In the genomic region with DNA sequence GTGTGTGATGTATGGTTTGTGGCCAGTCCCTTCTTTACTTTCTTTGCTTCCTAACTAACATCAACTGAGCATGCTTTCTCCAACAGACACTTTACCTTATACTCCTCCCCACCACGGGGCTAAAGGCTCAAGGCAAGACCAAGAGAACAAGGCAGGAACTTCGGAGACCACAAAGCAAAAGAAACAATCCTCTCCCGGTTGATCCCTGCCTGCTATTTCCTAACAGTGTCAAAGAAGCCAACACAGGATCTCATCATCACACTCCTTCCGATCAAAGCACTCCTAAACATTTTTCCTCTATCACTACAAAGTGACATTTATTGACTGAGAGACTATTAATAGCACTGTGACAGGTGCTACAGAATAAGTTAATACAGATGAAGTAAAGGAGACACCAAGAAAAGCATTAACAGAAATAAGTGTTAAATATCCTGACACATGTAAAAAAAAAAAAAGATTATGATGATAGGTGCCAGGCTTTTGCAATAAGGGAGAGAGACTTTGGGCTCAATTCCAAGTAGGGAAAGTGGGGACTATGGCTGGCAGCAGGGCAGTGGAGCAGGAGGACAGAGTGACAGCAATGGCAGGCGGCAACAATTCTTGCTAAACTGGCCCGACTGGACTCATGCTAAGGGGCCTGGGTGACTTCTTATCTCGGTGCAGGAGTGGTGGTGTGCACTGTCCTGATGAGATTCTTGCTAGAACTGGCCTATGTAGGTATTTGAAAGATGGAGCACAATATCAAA, we compare ENCODE assay signal across 11 mouse cellular contexts.
DNase-seq lines count a peak whose midpoint lies in the region; ATAC-seq and TF ChIP-seq lines count a peak whose summit lies in the region.
"Had no signal": no experiment of that assay in that cellular context is flagged by ENCODE, and none has a peak within 500 bp of the region (broad histone marks: within the 10 kb centered on the region; RNA-seq: fewer than 3 reads in every experiment).

No protein-coding gene starts in this region.

- peak; percentile 68 for ATAC-seq in G1E (ENCODE audit: extremely low read depth, insufficient number of reproducible peaks, low FRiP score, poor library complexity, severe bottlenecking)
- ATAC-seq in heart, postnatal 0 days (ENCODE audit: insufficient read depth, low read depth), result no peak; the same call in 1 of the 2 replicates
- peak; percentile 68 for ATAC-seq in lung, embryonic 14.5 days (ENCODE audit: insufficient read depth)

- H3K9me3 ChIP-seq in G1E (replicated peaks), result no peaks in the 10 kb centered on the region
- no peaks in the 10 kb centered on the region for H3K9me3 ChIP-seq in heart, postnatal 0 days (replicated peaks; ENCODE audit: control insufficient read depth, low read length)
- no peaks in the 10 kb centered on the region for H3K9me3 ChIP-seq in lung, embryonic 14.5 days (ENCODE audit: low read depth, low read length)
- H3K9me3 ChIP-seq: embryonic facial prominence, embryonic 12.5 days; midbrain, embryonic 10.5 days had no signal

- TF ChIP-seq EP300 in heart, postnatal 0 days (IDR thresholded peaks at IDR 0.05; ENCODE audit: low read depth), result no peak

- no peaks in the 10 kb centered on the region for H3K36me3 ChIP-seq in G1E (replicated peaks)
- no peaks in the 10 kb centered on the region for H3K36me3 ChIP-seq in heart, postnatal 0 days (replicated peaks; ENCODE audit: control insufficient read depth, insufficient read depth, low read length)
- no peaks in the 10 kb centered on the region for H3K36me3 ChIP-seq in lung, embryonic 14.5 days (ENCODE audit: insufficient read depth)
- H3K36me3 ChIP-seq: embryonic facial prominence, embryonic 12.5 days; midbrain, embryonic 10.5 days had no signal

- no peak for TF ChIP-seq CTCF in G1E (IDR thresholded peaks at IDR 0.05; ENCODE audit: low read depth, low read length)
- TF ChIP-seq CTCF in heart, postnatal 0 days (IDR thresholded peaks at IDR 0.05; ENCODE audit: low read depth), result no peak
- no peak for TF ChIP-seq CTCF in lung, embryonic 14.5 days (IDR thresholded peaks at IDR 0.05; ENCODE audit: low read depth)

- no peak overlapping the region; the same call in 1 of the 2 replicates for H3K4me3 ChIP-seq in G1E (ENCODE audit: low read depth, low read length)
- no peak overlapping the region for H3K4me3 ChIP-seq in heart, postnatal 0 days (ENCODE audit: low read depth, low read length)
- no peak overlapping the region for H3K4me3 ChIP-seq in lung, embryonic 14.5 days (ENCODE audit: low read depth, low read length)
- H3K4me3 ChIP-seq: embryonic facial prominence, embryonic 12.5 days; left cerebral cortex, adult 2 months; midbrain, embryonic 10.5 days had no signal

- DNase-seq in adrenal gland, postnatal 10 days, result peak; percentile 34
- no peak for DNase-seq in adrenal gland, adult 8-10 months
- DNase-seq in G1E (ENCODE audit: low spot score), result no peak
- DNase-seq in heart, postnatal 0 days (ENCODE audit: low spot score), result peak; percentile 16
- peak; percentile 53 for DNase-seq in lung, embryonic 14.5 days
- no peak for DNase-seq in layer of hippocampus, adult 11-12 months (ENCODE audit: low spot score)
- DNase-seq in gastrocnemius, postnatal 25 days, result no peak
- DNase-seq in left cerebral cortex, adult 11 months (ENCODE audit: low spot score), result no peak

- H3K27me3 ChIP-seq in G1E (ENCODE audit: insufficient read depth, low read length), result peaks cover 9% of the 10 kb centered on the region; the same call in 1 of the 2 replicates
- H3K27me3 ChIP-seq in heart, postnatal 0 days (ENCODE audit: control insufficient read depth, insufficient read depth, low read length), result no peaks in the 10 kb centered on the region
- H3K27me3 ChIP-seq in lung, embryonic 14.5 days (ENCODE audit: insufficient read depth, low read length), result no peaks in the 10 kb centered on the region
- H3K27me3 ChIP-seq: embryonic facial prominence, embryonic 12.5 days had no signal

- peak overlapping the region; percentile 46 for H3K4me2 ChIP-seq in heart, postnatal 0 days (ENCODE audit: low read depth, low read length)
- 0 out of 2 replicates have a peak overlapping the region, but pooled peaks have one; percentile 3 for H3K4me2 ChIP-seq in lung, embryonic 14.5 days
- H3K4me2 ChIP-seq: embryonic facial prominence, embryonic 12.5 days had no signal

- H3K4me1 ChIP-seq in G1E (ENCODE audit: insufficient read depth, low read depth, low read length), result peaks cover 15% of the 10 kb centered on the region
- H3K4me1 ChIP-seq in heart, postnatal 0 days (ENCODE audit: control insufficient read depth, insufficient read depth), result peaks cover 13% of the 10 kb centered on the region; the same call in 1 of the 2 replicates
- H3K4me1 ChIP-seq in lung, embryonic 14.5 days (ENCODE audit: insufficient read depth), result peaks cover 5% of the 10 kb centered on the region; the same call in 1 of the 2 replicates
- H3K4me1 ChIP-seq: embryonic facial prominence, embryonic 12.5 days; midbrain, embryonic 10.5 days had no signal

- H3K9ac ChIP-seq in heart, postnatal 0 days (replicated peaks; ENCODE audit: low read depth, low read length), result no peak overlapping the region; the same call in 1 of the 2 replicates
- H3K9ac ChIP-seq in lung, embryonic 14.5 days, result no peak overlapping the region
- H3K9ac ChIP-seq: embryonic facial prominence, embryonic 12.5 days had no signal

- H3K27ac ChIP-seq in heart, postnatal 0 days (ENCODE audit: low read depth), result peak overlapping the region; percentile 62
- peak overlapping the region; percentile 13; the same call in 1 of the 2 replicates for H3K27ac ChIP-seq in lung, embryonic 14.5 days (ENCODE audit: low read depth)
- H3K27ac ChIP-seq: embryonic facial prominence, embryonic 12.5 days; left cerebral cortex, adult 2 months; midbrain, embryonic 10.5 days had no signal

- WGBS in heart, postnatal 0 days, result 18% methylated on average over 7 of the region's 7 CpGs
- WGBS in lung, embryonic 14.5 days, result 11% methylated on average over 7 of the region's 7 CpGs

Comparison
In these comparisons a context has a peak if more than half of its experiments do, and no peak if none do; other contexts are left out.
1. DNase-seq: peak in adrenal gland, postnatal 10 days (single experiment), heart, postnatal 0 days (single experiment) and lung, embryonic 14.5 days (single experiment); none in adrenal gland, adult 8-10 months (single experiment), G1E (single experiment), layer of hippocampus, adult 11-12 months (single experiment), gastrocnemius, postnatal 25 days (single experiment) and left cerebral cortex, adult 11 months (single experiment).